Mouse (Mus musculus) heart, embryonic 13.5 days (tissue): Measurements from ENCODE around the gene Brd1. TPM values are rescaled to one million over a fixed set of nuclear protein-coding genes. Genes with fewer than 3 reads are reported as not detected.
"Not testable (repeated sequence)": the region's sequence is repeated elsewhere in the genome, so short reads cannot be mapped to it uniquely, and the experiment has no call there.

Source experiments
- ATAC-seq: fragments of 200-750 bp; cut with Nextera tagmentation; 2 replicates; pipeline ENCODE4 v1.8.0; 2017; ENCODE audit warnings: moderate TSS enrichment; ENCODE audit not compliant: insufficient number of reproducible peaks, low FRiP score, low TSS enrichment; ENCODE audit errors: extremely low read depth
- H3K27ac ChIP-seq: fragments of 300-500 bp; sonication (generic); replicated peaks from 2 replicates; pipeline ENCODE4 v1.5.1; 2015; ENCODE audit warnings: moderate library complexity, mild to moderate bottlenecking, inconsistent platforms
- H3K27me3 ChIP-seq: fragments of 300-500 bp; sonication (generic); replicated peaks from 2 replicates; pipeline ENCODE4 v1.6.1; 2015; ENCODE audit warnings: mild to moderate bottlenecking, inconsistent platforms
- H3K36me3 ChIP-seq: fragments of 300-500 bp; sonication (generic); 2 replicates; pipeline ENCODE4 v1.6.1; 2015; ENCODE audit warnings: mild to moderate bottlenecking, inconsistent platforms
- H3K4me1 ChIP-seq: fragments of 300-500 bp; sonication (generic); 2 replicates; pipeline ENCODE4 v1.6.1; 2015; ENCODE audit warnings: inconsistent platforms
- H3K4me2 ChIP-seq: fragments of 300-500 bp; sonication (generic); 2 replicates; pipeline ENCODE4 v1.6.1; 2015; ENCODE audit warnings: inconsistent platforms, mild to moderate bottlenecking, moderate library complexity
- H3K4me3 ChIP-seq: fragments of 300-500 bp; sonication (generic); 2 replicates; pipeline ENCODE4 v1.5.1; 2015; ENCODE audit warnings: moderate library complexity, mild to moderate bottlenecking, inconsistent platforms
- H3K9ac ChIP-seq: fragments of 300-500 bp; sonication (generic); 2 replicates; pipeline ENCODE4 v1.6.1; 2015; ENCODE audit warnings: inconsistent platforms, mild to moderate bottlenecking, moderate library complexity
- H3K9me3 ChIP-seq: fragments of 300-500 bp; sonication (generic); 2 replicates; pipeline ENCODE4 v1.6.1; 2016; ENCODE audit warnings: inconsistent platforms
- WGBS: fragments of 180-500 bp; shearing (Covaris S2); methylation state at CpG from one replicate; pipeline ENCODE4 v1.1.7; 2015; ENCODE audit warnings: mixed read lengths; 5-methylcytosine and 5-hydroxymethylcytosine counted together
- polyA plus RNA-seq: library from polyadenylated mRNA; unstranded; fragments of >200 nt; fragmentation: Nextera tagmentation; extraction: Ambion mirVana; gene quantifications from 2 replicates; pipeline ENCODE4 v1.2.1, GENCODE M21; 2015

Brd1 gene
- polyA plus RNA-seq, 1 experiment from 2014 or later: 10.4 TPM

DNA sequence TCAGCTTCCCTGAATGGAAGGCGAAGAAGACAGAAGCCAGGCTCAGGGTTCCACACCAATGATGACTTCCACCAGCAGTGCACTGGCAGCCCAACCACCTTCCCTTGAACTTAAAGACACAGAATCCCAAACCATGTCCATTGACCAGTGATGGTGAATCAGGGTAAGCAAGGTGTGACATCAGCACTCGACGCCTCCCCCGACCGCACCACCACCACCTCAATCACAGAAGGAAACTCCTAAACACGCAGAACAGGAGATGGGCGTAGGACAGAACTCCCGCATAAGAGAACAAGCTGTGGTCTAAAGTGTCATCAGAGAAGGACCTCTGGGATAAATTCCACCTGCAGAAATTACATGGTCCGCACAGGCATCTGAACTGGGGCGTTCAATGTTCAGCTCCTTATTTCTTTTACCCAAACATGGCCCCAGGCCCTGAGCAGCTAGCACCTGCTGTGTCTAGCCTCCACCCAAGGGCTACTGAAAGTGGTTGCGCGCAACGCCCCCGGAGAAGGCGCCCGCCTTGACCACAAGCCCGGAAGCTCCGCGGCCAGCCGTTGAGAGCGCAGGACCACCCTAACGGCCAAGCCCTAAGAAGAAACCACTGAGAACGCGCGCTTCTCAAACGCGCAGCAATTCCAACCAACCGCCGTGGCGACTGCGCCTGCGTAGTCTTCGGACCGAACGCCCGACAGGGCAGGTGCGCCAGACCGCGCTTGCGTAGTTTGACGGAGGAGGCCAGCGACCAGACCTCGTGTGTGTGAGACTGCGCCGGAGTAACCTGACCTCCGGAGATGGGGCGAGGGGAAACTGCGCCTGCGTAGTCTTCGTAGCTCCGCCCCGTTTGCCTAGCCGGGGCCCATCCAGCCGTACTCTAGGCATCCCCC is 16.9 kb upstream of the Brd1 start:
- Histone ChIP-seq H3K27me3 (no peaks in the 10 kb centered on the region), H3K4me3 (peak overlapping the region; percentile 89), H3K4me1 (peaks cover 32% of the 10 kb centered on the region), H3K27ac (peak overlapping the region; percentile 89), H3K36me3 (peaks cover 11% of the 10 kb centered on the region), H3K4me2 (peak overlapping the region; percentile 76), H3K9me3 (no peaks in the 10 kb centered on the region), H3K9ac (peak overlapping the region; percentile 81)
- peak; percentile 98 for ATAC-seq
- 6% methylated on average over 54 of the region's 54 CpGs for WGBS

DNA sequence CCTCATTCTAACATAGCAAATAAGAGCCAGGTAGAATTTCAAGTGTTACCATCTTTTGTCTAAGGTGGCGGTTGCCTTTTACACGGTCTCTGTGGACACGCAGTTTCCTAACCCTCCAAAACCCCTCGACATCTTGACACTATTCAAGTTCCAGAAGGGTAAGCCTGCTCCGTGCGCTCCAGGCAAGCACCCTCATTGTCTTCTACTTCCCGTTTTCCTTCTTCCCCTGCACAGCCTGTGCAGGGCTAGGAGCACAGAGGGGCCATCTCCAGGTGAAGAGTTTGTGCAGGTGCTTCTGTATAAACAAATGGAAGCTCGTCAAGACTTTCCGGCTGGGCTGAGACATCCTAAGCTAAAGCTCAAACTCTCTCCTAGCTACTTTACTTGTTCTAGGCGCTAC is 16.0 kb upstream of the Brd1 start:
- Histone ChIP-seq H3K4me1 (peaks cover 28% of the 10 kb centered on the region), H3K4me2 (peak overlapping the region; percentile 76), H3K27me3 (no peaks in the 10 kb centered on the region), H3K36me3 (peaks cover 3% of the 10 kb centered on the region), H3K9ac (no peak overlapping the region), H3K27ac (no peak overlapping the region), H3K4me3 (no peak overlapping the region), H3K9me3 (no peaks in the 10 kb centered on the region)
- WGBS: 86% methylated on average over 10 of the region's 10 CpGs
- no peak for ATAC-seq

DNA sequence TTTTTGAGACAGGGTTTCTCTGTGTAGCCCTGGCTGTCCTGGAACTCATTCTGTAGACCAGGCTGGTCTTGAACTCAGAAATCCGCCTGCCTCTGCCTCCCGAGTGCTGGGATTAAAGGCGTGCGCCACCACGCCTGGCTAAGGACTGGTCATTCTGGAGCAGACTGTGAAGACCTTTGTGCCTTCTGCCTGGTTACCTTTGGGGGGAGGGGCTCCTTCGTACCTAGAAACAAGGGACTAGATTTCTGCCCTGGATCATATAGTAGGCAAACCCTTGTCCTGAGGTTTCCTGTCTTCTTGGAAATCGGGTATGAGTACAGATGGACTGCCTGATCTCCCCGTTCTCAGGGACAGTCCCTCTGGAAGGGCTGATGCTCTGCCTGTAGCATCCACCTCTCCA is 15.6 kb upstream of the Brd1 start:
- not testable (repeated sequence) for H3K27me3 ChIP-seq, H3K9me3 ChIP-seq, H3K9ac ChIP-seq, ATAC-seq, H3K36me3 ChIP-seq, H3K4me2 ChIP-seq, H3K4me3 ChIP-seq, H3K27ac ChIP-seq
- peaks cover 24% of the 10 kb centered on the region for H3K4me1 ChIP-seq
- 84% methylated on average over 8 of the region's 8 CpGs for WGBS

DNA sequence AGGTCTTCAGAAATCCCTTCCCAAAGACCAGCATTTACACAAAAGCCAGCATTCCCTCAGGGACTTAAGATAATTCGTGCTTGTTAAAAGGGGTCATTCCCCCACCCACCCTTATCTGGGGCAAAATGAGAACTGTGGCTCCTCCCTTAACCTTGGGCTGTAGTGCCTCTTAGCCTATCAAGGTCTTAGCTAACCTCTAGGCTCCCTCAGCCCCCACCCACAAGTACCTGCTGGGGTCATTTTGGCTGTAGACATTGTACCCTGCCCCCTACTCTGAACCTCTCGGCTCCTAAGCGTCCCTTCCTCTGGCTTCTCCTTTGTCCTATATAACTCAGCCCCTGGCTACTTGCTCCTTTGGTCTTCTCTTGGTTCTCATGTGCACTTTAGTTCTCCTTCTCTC is 11.9 kb upstream of the Brd1 start:
- peaks cover 10% of the 10 kb centered on the region for H3K4me1 ChIP-seq
- H3K36me3 ChIP-seq: no peaks in the 10 kb centered on the region
- ATAC-seq: no peak
- no peaks in the 10 kb centered on the region for H3K9me3 ChIP-seq
- 47% methylated on average over 3 of the region's 3 CpGs for WGBS
- H3K4me2 ChIP-seq: no peak overlapping the region
- H3K4me3 ChIP-seq: no peak overlapping the region
- H3K27me3 ChIP-seq: peaks cover 5% of the 10 kb centered on the region; the same call in 1 of the 2 replicates
- H3K27ac ChIP-seq: no peak overlapping the region
- no peak overlapping the region for H3K9ac ChIP-seq

DNA sequence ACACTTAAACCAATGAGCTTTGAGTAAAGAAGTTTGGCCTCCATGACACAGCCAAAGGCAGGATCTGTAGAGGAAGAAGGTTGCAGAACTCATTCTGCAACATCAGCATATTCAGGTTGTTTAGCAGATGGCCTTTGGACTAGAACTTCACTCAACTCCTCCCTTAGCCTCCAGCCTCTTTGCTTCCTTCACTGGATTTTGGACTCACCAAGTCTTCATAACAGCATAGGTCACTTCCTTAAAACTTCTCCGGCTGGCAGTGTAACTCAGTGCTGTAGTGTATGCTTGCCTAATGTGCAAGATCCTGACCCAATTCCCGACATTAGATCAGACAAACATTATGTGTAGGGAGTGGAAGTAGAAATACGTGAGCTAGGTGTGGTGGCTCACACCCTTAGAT is 11.3 kb upstream of the Brd1 start:
- Histone ChIP-seq H3K27me3 (peaks cover 5% of the 10 kb centered on the region; the same call in 1 of the 2 replicates), H3K9ac (no peak overlapping the region), H3K27ac (no peak overlapping the region), H3K4me3 (no peak overlapping the region), H3K4me1 (peaks cover 4% of the 10 kb centered on the region), H3K4me2 (no peak overlapping the region), H3K36me3 (no peaks in the 10 kb centered on the region), H3K9me3 (no peaks in the 10 kb centered on the region)
- ATAC-seq: no peak
- 80% methylated on average over 3 of the region's 3 CpGs for WGBS

DNA sequence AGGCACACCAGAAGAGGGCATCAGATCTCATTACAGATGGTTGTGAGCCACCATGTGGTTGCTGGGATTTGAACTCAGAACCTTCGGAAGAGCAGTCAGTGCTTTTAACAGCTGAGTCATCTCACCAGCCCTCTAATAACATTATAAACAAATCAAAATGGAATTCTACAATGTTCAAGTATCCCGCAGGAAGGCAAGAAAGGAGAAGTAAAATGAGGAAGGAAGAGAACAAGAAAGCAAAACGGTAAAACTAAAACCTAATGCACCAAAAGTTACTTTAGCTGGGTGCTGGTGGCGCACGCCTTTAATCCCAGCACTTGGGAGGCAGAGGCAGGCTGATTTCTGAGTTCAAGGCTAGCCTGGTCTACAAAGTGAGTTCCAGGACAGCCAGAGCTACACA is 9.3 kb upstream of the Brd1 start:
- WGBS: 80% methylated on average over 5 of the region's 5 CpGs
- H3K4me1 ChIP-seq, H3K9me3 ChIP-seq, H3K9ac ChIP-seq, H3K27me3 ChIP-seq, H3K4me3 ChIP-seq, ATAC-seq, H3K27ac ChIP-seq, H3K36me3 ChIP-seq, H3K4me2 ChIP-seq: not testable (repeated sequence)

DNA sequence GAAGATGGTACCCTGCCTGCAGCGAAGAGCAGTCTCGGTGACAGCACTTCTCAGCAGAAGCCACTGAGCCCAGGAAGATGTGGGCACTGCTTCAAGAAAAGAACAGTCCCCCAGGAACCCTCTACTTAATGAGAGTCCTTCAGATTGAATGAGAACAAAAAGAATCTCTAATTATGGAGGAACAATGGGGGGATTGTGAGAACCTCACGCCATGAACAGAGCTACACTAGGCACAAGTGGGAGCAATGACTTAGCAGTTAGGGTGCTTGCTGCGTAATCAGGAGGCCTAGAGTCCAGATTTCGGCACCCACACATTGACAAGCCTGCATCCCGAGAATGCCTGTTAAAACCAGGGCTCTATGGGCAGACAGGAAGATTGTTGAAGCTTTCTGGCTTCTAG is 7.3 kb upstream of the Brd1 start:
- Histone ChIP-seq H3K4me2 (no peak overlapping the region), H3K4me3 (no peak overlapping the region), H3K27ac (no peak overlapping the region), H3K36me3 (no peaks in the 10 kb centered on the region), H3K9ac (no peak overlapping the region), H3K27me3 (peaks cover 5% of the 10 kb centered on the region; the same call in 1 of the 2 replicates), H3K4me1 (no peaks in the 10 kb centered on the region), H3K9me3 (no peaks in the 10 kb centered on the region)
- no peak for ATAC-seq
- WGBS: 68% methylated on average over 6 of the region's 6 CpGs

DNA sequence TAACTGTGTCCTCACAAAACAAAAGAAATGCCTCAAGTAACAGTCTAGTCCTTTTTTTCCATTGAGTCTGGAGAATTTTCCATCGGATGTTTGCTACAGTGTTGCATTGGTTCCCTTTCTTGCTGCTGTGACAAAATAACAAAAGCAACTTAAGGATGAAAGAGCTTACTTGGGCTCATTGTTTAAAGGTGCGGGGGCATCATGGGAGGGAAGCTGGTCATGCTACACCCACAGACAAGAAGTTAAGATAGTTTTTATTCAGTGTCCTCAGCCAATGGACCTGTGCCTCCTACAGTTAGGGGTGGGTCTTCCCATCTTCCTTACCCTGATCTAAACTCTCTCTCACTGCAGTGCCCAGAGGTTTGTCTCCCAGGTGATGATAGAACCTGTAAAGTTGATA is 4.4 kb upstream of the Brd1 start:
- no peak for ATAC-seq
- WGBS: 72% methylated on average over 2 of the region's 2 CpGs
- Histone ChIP-seq H3K9ac (no peak overlapping the region), H3K36me3 (no peaks in the 10 kb centered on the region), H3K27ac (no peak overlapping the region), H3K27me3 (peaks cover 5% of the 10 kb centered on the region; the same call in 1 of the 2 replicates), H3K4me3 (no peak overlapping the region), H3K9me3 (no peaks in the 10 kb centered on the region), H3K4me2 (no peak overlapping the region), H3K4me1 (peaks cover 5% of the 10 kb centered on the region)

DNA sequence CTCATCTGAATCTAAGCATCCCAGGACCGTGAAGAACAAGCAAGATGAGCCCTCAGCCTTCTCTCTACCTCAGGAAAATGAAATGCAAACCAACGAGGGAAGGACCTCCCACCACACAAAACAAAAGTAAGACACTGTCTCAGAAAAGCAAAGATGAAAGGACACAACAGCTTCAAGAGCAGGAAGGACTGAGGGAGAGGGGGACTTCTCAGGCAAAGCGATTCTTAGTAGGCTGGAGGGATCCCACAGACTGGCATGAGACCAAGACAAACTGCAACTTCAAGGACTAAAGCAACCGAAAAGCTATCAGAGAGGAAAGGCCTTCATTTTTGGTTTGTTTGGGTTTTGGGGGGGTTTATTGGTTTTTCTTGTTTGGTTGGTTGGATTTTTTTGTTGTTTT is 2.1 kb upstream of the Brd1 start:
- no peak overlapping the region for H3K4me3 ChIP-seq
- peaks cover 21% of the 10 kb centered on the region for H3K4me1 ChIP-seq
- no peak for ATAC-seq
- H3K9me3 ChIP-seq: no peaks in the 10 kb centered on the region
- H3K4me2 ChIP-seq: no peak overlapping the region
- no peaks in the 10 kb centered on the region for H3K36me3 ChIP-seq
- no peak overlapping the region for H3K9ac ChIP-seq
- no peaks in the 10 kb centered on the region; the same call in 1 of the 2 replicates for H3K27me3 ChIP-seq
- WGBS: 64% methylated on average over 4 of the region's 4 CpGs
- H3K27ac ChIP-seq: no peak overlapping the region

DNA sequence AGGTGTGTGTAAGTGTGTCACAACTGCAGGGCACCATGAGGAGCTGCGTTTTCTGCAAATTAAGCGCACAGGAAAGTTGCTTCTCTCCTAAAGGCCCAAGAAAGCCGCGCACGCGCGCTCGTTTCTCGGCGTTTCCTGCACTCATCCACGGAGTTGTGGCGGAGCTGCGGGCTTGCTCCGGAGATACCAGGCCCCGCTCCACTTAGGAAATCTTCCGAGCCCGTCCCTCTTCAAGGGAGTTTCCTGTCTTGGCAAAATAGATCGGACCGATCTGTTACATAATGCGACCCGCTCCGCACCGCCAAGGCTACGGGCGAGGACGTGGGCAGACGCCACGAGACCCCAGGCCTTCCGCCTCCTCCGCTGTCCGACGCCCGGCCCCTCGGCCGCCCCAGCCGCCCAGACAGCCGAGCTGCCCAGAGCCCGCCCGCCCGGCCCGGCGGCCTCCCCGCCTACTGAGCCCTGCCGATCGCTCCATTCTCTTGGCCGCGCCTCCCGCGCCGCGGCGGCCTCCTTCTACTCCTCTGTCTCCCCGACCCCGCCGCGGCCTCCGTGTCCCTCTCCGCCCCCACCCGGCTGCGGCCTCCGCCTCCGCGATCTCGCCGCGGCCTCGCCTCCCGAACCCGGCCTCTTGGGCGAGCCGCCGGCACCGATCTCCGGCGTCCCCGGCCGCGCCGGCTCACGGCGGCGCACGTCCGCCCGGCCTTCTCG is 837 bp downstream of the Brd1 start:
- peak overlapping the region; percentile 97 for H3K4me2 ChIP-seq
- no peaks in the 10 kb centered on the region for H3K27me3 ChIP-seq
- H3K4me3 ChIP-seq: peak overlapping the region; percentile 75
- WGBS: under 1% methylated on average over 65 of the region's 86 CpGs
- no peaks in the 10 kb centered on the region for H3K9me3 ChIP-seq
- peaks cover 32% of the 10 kb centered on the region for H3K4me1 ChIP-seq
- peak overlapping the region; percentile 80 for H3K27ac ChIP-seq
- peaks cover 26% of the 10 kb centered on the region for H3K36me3 ChIP-seq
- peak overlapping the region; percentile 95 for H3K9ac ChIP-seq
- ATAC-seq: 0 out of 2 replicates have a peak, but pooled peaks have one; percentile 14

DNA sequence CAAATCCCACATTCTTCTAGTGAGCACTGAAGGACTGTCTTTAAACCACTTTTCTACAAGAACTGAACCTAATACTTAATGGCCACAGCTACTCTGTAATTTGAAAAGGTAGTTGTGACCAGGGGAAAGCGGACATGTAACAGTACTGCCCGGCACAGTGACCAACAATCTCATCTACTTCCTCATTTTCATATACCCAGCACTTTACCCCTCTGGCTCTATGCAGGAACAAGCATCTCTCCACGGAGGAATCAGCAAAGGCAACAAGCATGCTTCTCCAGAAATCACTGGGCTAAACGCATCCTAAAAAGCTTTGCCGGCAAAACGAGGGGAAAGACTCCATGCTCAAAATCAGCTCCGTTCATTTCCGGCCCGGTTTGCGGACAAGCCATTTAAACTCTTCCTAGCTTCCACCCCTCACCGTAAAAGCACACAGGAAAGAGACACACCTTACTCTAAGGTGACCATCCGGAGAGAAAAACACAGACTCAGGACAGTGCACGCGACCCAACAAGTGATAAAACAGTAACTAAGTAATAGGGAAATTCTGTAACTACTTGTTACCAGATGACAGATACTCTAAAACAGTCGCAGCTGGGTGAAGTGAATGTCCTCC is 1.5 kb downstream of the Brd1 start:
- H3K9ac ChIP-seq: peak overlapping the region; percentile 95
- H3K9me3 ChIP-seq: no peaks in the 10 kb centered on the region
- ATAC-seq: no peak
- WGBS: 17% methylated on average over 15 of the region's 15 CpGs
- H3K36me3 ChIP-seq: peaks cover 29% of the 10 kb centered on the region
- no peaks in the 10 kb centered on the region for H3K27me3 ChIP-seq
- peak overlapping the region; percentile 97 for H3K4me2 ChIP-seq
- peaks cover 32% of the 10 kb centered on the region for H3K4me1 ChIP-seq
- H3K27ac ChIP-seq: peak overlapping the region; percentile 80
- peak overlapping the region; percentile 75 for H3K4me3 ChIP-seq
